Mouse (Mus musculus): ENCODE data around the gene Med13l. TPM values are rescaled to one million over a fixed set of nuclear protein-coding genes. Genes with fewer than 3 reads are reported as not detected.
A peak's percentile ranks its signal among the peaks of the same experiment; 100 is the strongest.

Gene Med13l
- total and polyA plus RNA-seq, 3 experiments, result 2.0 to 11.0 (median 10.1) TPM

GRCm38 (mm10) chr5:118732651-118733050 is 172.2 kb downstream of the Med13l start:
- in situ Hi-C loops (cut with MboI; ENCODE audit: low pct_ligation_motif_present, low pct_unique_long_range_greater_than_20kb, low sequenced_read_pairs) (loop anchor here (10.0 kb wide), 1 partner anchor 468 kb away; no protein-coding TSS in a partner anchor), dilution Hi-C loops (cut with MboI; ENCODE audit: extremely low pct_ligation_motif_present, extremely low pct_unique_long_range_greater_than_20kb, low sequenced_read_pairs) (no loop called here)
- no peaks in the 10 kb centered on the region for H3K27me3 ChIP-seq (replicated peaks)
- peaks cover 2 to 50% of the 10 kb centered on the region in 2 experiments; a peak in 2 of 4 replicates for H3K4me1 ChIP-seq (ENCODE audit: control insufficient read depth in 1 of 2, insufficient read depth in 2 of 2)
- H3K79me2 ChIP-seq (replicated peaks; ENCODE audit: control insufficient read depth, extremely low read depth, insufficient read depth, poor library complexity, severe bottlenecking), result no peaks in the 10 kb centered on the region
- no peaks in the 10 kb centered on the region for H3K9me3 ChIP-seq (replicated peaks; ENCODE audit: low read length)
- DNase-seq (ENCODE audit: extremely low read depth), result no peak
- H3K4me2 ChIP-seq (ENCODE audit: insufficient read depth, low read depth, poor library complexity, severe bottlenecking), result no peak overlapping the region
- no peak overlapping the region for H3K9ac ChIP-seq (ENCODE audit: insufficient read depth, low read depth)
- peaks cover 58 to 87% of the 10 kb centered on the region in 2 experiments for H3K36me3 ChIP-seq (replicated peaks in 1 of 2; ENCODE audit: control insufficient read depth in 1 of 2, insufficient read depth in 1 of 2, low read length in 1 of 2)
- no peak overlapping the region for H3K4me3 ChIP-seq (replicated peaks in 1 of 3; ENCODE audit: low read depth in 2 of 3, low read length in 2 of 3, poor library complexity in 1 of 3)
- H3K27ac ChIP-seq (ENCODE audit: insufficient read depth, low read depth), result no peak overlapping the region
- TF ChIP-seq KAT2A (IDR thresholded peaks at IDR 0.05; ENCODE audit: insufficient replicate concordance, low read length), result no peak
- TF ChIP-seq MYC (IDR thresholded peaks at IDR 0.05; ENCODE audit: low read depth, low read length), result no peak
- no peak for TF ChIP-seq USF2 (conservative IDR thresholded peaks at IDR 0.05; ENCODE audit: low read depth, low read length)
- no peak for TF ChIP-seq PAX5 (IDR thresholded peaks at IDR 0.05; ENCODE audit: low read length)
- TF ChIP-seq CTCF (conservative IDR thresholded peaks at IDR 0.05 in 1 of 2, IDR thresholded peaks at IDR 0.05 in 1 of 2; ENCODE audit: low read depth in 2 of 2, low read length in 2 of 2), result no peak
- TF ChIP-seq SMC3 (IDR thresholded peaks at IDR 0.05; ENCODE audit: low read depth, low read length), result no peak
- TF ChIP-seq ZMIZ1 (IDR thresholded peaks at IDR 0.05; ENCODE audit: low read depth, low read length), result no peak
- no peak for TF ChIP-seq UBTF (IDR thresholded peaks at IDR 0.05; ENCODE audit: low read depth, low read length)

GRCm38 (mm10) chr5:118733566-118733965 is 173.1 kb downstream of the Med13l start:
- no peak for DNase-seq (ENCODE audit: extremely low read depth)
- Histone ChIP-seq H3K79me2 (replicated peaks; ENCODE audit: control insufficient read depth, extremely low read depth, insufficient read depth, poor library complexity, severe bottlenecking) (no peaks in the 10 kb centered on the region), H3K27me3 (replicated peaks) (no peaks in the 10 kb centered on the region), H3K36me3 (replicated peaks in 1 of 2; ENCODE audit: control insufficient read depth in 1 of 2, insufficient read depth in 1 of 2, low read length in 1 of 2) (peaks cover 55 to 87% of the 10 kb centered on the region in 2 experiments), H3K4me3 (replicated peaks in 1 of 3; ENCODE audit: low read depth in 2 of 3, low read length in 2 of 3, poor library complexity in 1 of 3) (no peak overlapping the region), H3K9ac (ENCODE audit: insufficient read depth, low read depth) (no peak overlapping the region), H3K9me3 (replicated peaks; ENCODE audit: low read length) (no peaks in the 10 kb centered on the region), H3K27ac (ENCODE audit: insufficient read depth, low read depth) (no peak overlapping the region), H3K4me1 (ENCODE audit: control insufficient read depth in 1 of 2, insufficient read depth in 2 of 2) (peaks cover 2 to 59% of the 10 kb centered on the region in 2 experiments; a peak in 2 of 4 replicates), H3K4me2 (ENCODE audit: insufficient read depth, low read depth, poor library complexity, severe bottlenecking) (no peak overlapping the region)
- dilution Hi-C loops (cut with MboI; ENCODE audit: extremely low pct_ligation_motif_present, extremely low pct_unique_long_range_greater_than_20kb, low sequenced_read_pairs) (no loop called here), in situ Hi-C loops (cut with MboI; ENCODE audit: low pct_ligation_motif_present, low pct_unique_long_range_greater_than_20kb, low sequenced_read_pairs) (loop anchor here (10.0 kb wide), 1 partner anchor 469 kb away; no protein-coding TSS in a partner anchor)
- no peak for TF ChIP-seq UBTF (IDR thresholded peaks at IDR 0.05; ENCODE audit: low read depth, low read length)
- no peak for TF ChIP-seq CHD2 (IDR thresholded peaks at IDR 0.05; ENCODE audit: low read length)
- no peak for TF ChIP-seq SMC3 (IDR thresholded peaks at IDR 0.05; ENCODE audit: low read depth, low read length)
- no peak for TF ChIP-seq TBP (conservative IDR thresholded peaks at IDR 0.05; ENCODE audit: low read depth, low read length)
- no peak for TF ChIP-seq ELF1 (IDR thresholded peaks at IDR 0.05; ENCODE audit: low read depth, low read length)
- TF ChIP-seq CHD1 (IDR thresholded peaks at IDR 0.05; ENCODE audit: low read depth, low read length), result no peak
- TF ChIP-seq NRF1 (IDR thresholded peaks at IDR 0.05; ENCODE audit: low read depth, low read length), result no peak
- TF ChIP-seq ZMIZ1 (IDR thresholded peaks at IDR 0.05; ENCODE audit: low read depth, low read length), result no peak

GRCm38 (mm10) chr5:118734455-118734854 is 174.0 kb downstream of the Med13l start:
- Histone ChIP-seq H3K4me2 (ENCODE audit: insufficient read depth, low read depth, poor library complexity, severe bottlenecking) (no peak overlapping the region), H3K4me1 (ENCODE audit: control insufficient read depth in 1 of 2, insufficient read depth in 2 of 2) (peaks cover 2 to 68% of the 10 kb centered on the region in 2 experiments; a peak in 2 of 4 replicates), H3K27me3 (replicated peaks) (no peaks in the 10 kb centered on the region), H3K79me2 (replicated peaks; ENCODE audit: control insufficient read depth, extremely low read depth, insufficient read depth, poor library complexity, severe bottlenecking) (no peaks in the 10 kb centered on the region), H3K9me3 (replicated peaks; ENCODE audit: low read length) (no peaks in the 10 kb centered on the region), H3K36me3 (replicated peaks in 1 of 2; ENCODE audit: control insufficient read depth in 1 of 2, insufficient read depth in 1 of 2, low read length in 1 of 2) (peaks cover 55 to 86% of the 10 kb centered on the region in 2 experiments), H3K27ac (ENCODE audit: insufficient read depth, low read depth) (no peak overlapping the region), H3K9ac (ENCODE audit: insufficient read depth, low read depth) (no peak overlapping the region), H3K4me3 (replicated peaks in 1 of 3; ENCODE audit: low read depth in 2 of 3, low read length in 2 of 3, poor library complexity in 1 of 3) (no peak overlapping the region)
- peak; percentile 65 for DNase-seq (ENCODE audit: extremely low read depth)
- TF ChIP-seq ETS1 (conservative IDR thresholded peaks at IDR 0.05; ENCODE audit: low read depth, low read length) (peak; percentile 55), NELFE (IDR thresholded peaks at IDR 0.05; ENCODE audit: low read depth, low read length) (no peak), MEF2A (IDR thresholded peaks at IDR 0.05; ENCODE audit: borderline replicate concordance, low read depth, low read length) (no peak), EP300 (IDR thresholded peaks at IDR 0.05; ENCODE audit: low read length) (no peak), MYC (IDR thresholded peaks at IDR 0.05; ENCODE audit: low read depth, low read length) (no peak)
- in situ Hi-C loops (cut with MboI; ENCODE audit: low pct_ligation_motif_present, low pct_unique_long_range_greater_than_20kb, low sequenced_read_pairs) (loop anchor here (10.0 kb wide), 1 partner anchor 470 kb away; no protein-coding TSS in a partner anchor), dilution Hi-C loops (cut with MboI; ENCODE audit: extremely low pct_ligation_motif_present, extremely low pct_unique_long_range_greater_than_20kb, low sequenced_read_pairs) (no loop called here)
